Mouse (Mus musculus) ES-E14 (cell line): Measurements from ENCODE around the gene Ankzf1.

Source experiments
- CHD2 ChIP-seq: IDR thresholded peaks from 2 replicates; pipeline ENCODE4 v1.6.1; 2014; ENCODE audit warnings: mild to moderate bottlenecking, low read depth, low read length, inconsistent platforms
- MAFK ChIP-seq: IDR thresholded peaks from 2 replicates; pipeline ENCODE4 v1.6.1; 2014; ENCODE audit warnings: mild to moderate bottlenecking, low read depth, low read length, inconsistent platforms; ENCODE audit not compliant: insufficient read depth

GRCm38 (mm10) chr1:75221538-75221937 is 29.6 kb downstream of the Ankzf1 start:
- TF ChIP-seq CHD2, result no peak
- TF ChIP-seq MAFK, result no peak
